Mouse (Mus musculus): ENCODE results near the gene Pml.

Pml gene

DNA sequence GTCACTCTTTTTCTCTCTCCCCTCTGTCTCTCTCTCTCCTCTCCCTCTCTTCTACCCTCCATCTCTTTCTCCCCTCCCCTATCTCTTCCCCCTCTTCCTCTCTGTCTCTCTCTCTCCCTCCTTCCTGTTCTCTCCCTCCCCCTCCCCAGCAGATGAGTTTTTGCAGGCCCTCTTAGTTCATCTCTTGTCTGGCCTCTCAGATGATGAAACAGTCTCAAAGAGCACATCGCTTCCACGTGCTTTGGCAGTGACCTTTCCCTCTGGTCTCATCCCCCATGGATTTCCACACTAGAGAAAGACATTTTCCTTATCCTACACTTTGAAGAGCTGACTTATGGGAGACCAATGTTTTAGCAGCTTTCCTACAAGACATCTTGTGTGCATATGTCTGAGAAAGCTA, 76.7 kb downstream of the Pml start:
- in situ Hi-C loops (cut with MboI, MseI), result loop anchor here (10.0 kb wide), 1 partner anchor 1368 kb away; no protein-coding TSS in a partner anchor

GRCm38 (mm10) chr9:58169426-58169825, 80.2 kb downstream of the Pml start:
- in situ Hi-C loops (cut with MboI, MseI), result no loop called here

- in situ Hi-C loops (cut with MboI, MseI), result no loop called here
These were observed 80.7 kb downstream of the Pml start for GRCm38 (mm10) chr9:58168880-58169279.
